8 mouse cellular contexts compared by ENCODE assay signal in genomic region chr13:23517603-23518294, GRCm38 (mm10). TPM values are rescaled to one million over a fixed set of nuclear protein-coding genes. Genes with fewer than 3 reads are reported as not detected.
DNase-seq lines count a peak whose midpoint lies in the region; ATAC-seq and TF ChIP-seq lines count a peak whose summit lies in the region.

No protein-coding gene starts in this region.

- under 1% methylated on average over 27 of the region's 27 CpGs for WGBS in hindbrain, embryonic 11.5 days
- under 1% methylated on average over 27 of the region's 27 CpGs for WGBS in lung, embryonic 16.5 days

- peak; percentile 94 for DNase-seq in MEL (ENCODE audit: low read depth, low spot score)
- peak; percentile 85 for DNase-seq in cerebellum, adult 9-11 months
- DNase-seq in frontal cortex, adult 2 months (ENCODE audit: extremely low spot score in 1 of 2, low spot score in 1 of 2) = peak; percentile 86 to 99
- peak; percentile 89 for DNase-seq in hindbrain, embryonic 11.5 days (ENCODE audit: low spot score)
- DNase-seq in layer of hippocampus, adult 9-11 months = peak; percentile 87
- DNase-seq in ovary, adult 18-20 months (ENCODE audit: low spot score) = peak; percentile 72
- peak; percentile 91 for DNase-seq in thymus, postnatal 0 days (ENCODE audit: low spot score)

- no peaks in the 10 kb centered on the region for H3K9me3 ChIP-seq in MEL (replicated peaks; ENCODE audit: insufficient read depth, low read length)
- H3K9me3 ChIP-seq in hindbrain, embryonic 11.5 days (ENCODE audit: control insufficient read depth, low read length) = no peaks in the 10 kb centered on the region
- H3K9me3 ChIP-seq in lung, embryonic 16.5 days (ENCODE audit: control insufficient read depth, low read length) = no peaks in the 10 kb centered on the region

- ATAC-seq in hindbrain, embryonic 11.5 days (ENCODE audit: low FRiP score) = peak; percentile 91
- peak; percentile 88 for ATAC-seq in lung, embryonic 16.5 days (ENCODE audit: low read depth)

- H3K4me3 ChIP-seq in MEL (ENCODE audit: control insufficient read depth in 1 of 2, insufficient read depth in 1 of 2, low read depth in 2 of 2, low read length in 2 of 2) = peak overlapping the region; percentile 49 to 82
- H3K4me3 ChIP-seq in hindbrain, embryonic 11.5 days (ENCODE audit: low read depth, low read length) = peak overlapping the region; percentile 40
- H3K4me3 ChIP-seq in lung, embryonic 16.5 days (ENCODE audit: low read length) = peak overlapping the region; percentile 66

- peak overlapping the region; percentile 44 for H3K4me2 ChIP-seq in hindbrain, embryonic 11.5 days (replicated peaks; ENCODE audit: low read depth, low read length)
- H3K4me2 ChIP-seq in lung, embryonic 16.5 days (ENCODE audit: low read depth, low read length) = peak overlapping the region; percentile 94

- H3K27me3 ChIP-seq in MEL (ENCODE audit: control insufficient read depth in 1 of 2, insufficient read depth in 2 of 2, low read length in 2 of 2) = no peaks in the 10 kb centered on the region
- no peaks in the 10 kb centered on the region for H3K27me3 ChIP-seq in hindbrain, embryonic 11.5 days (ENCODE audit: control insufficient read depth, insufficient read depth, low read length)
- H3K27me3 ChIP-seq in lung, embryonic 16.5 days (ENCODE audit: control insufficient read depth, insufficient read depth, low read depth, low read length) = no peaks in the 10 kb centered on the region

- TF ChIP-seq CTCF in MEL (IDR thresholded peaks at IDR 0.05 in 2 of 3, conservative IDR thresholded peaks at IDR 0.05 in 1 of 3; ENCODE audit: control insufficient read depth in 1 of 3, insufficient read depth in 1 of 3, low read depth in 2 of 3, low read length in 3 of 3, poor library complexity in 1 of 3, severe bottlenecking in 1 of 3) = no peak

- H3K79me2 ChIP-seq in MEL (ENCODE audit: control insufficient read depth, insufficient read depth, low read length, poor library complexity) = no peaks in the 10 kb centered on the region

- TF ChIP-seq RAD21 in MEL (IDR thresholded peaks at IDR 0.05; ENCODE audit: low read depth, low read length) = no peak

- peak overlapping the region; percentile 63 for H3K27ac ChIP-seq in MEL (ENCODE audit: control insufficient read depth, low read depth, low read length)
- no peak overlapping the region for H3K27ac ChIP-seq in hindbrain, embryonic 11.5 days (ENCODE audit: low read depth, low read length)
- peak overlapping the region; percentile 83 for H3K27ac ChIP-seq in lung, embryonic 16.5 days (ENCODE audit: low read length)

- no peak for TF ChIP-seq POLR2A in MEL (IDR thresholded peaks at IDR 0.05; ENCODE audit: control insufficient read depth in 1 of 2, insufficient read depth in 1 of 2, low read depth in 1 of 2, low read length in 2 of 2, poor library complexity in 1 of 2)

- peaks cover 0 to 12% of the 10 kb centered on the region in 2 experiments; a peak in 2 of 4 replicates for H3K4me1 ChIP-seq in MEL (ENCODE audit: control insufficient read depth in 1 of 2, insufficient read depth in 2 of 2, low read length in 2 of 2)
- no peaks in the 10 kb centered on the region for H3K4me1 ChIP-seq in hindbrain, embryonic 11.5 days (replicated peaks; ENCODE audit: control insufficient read depth, insufficient read depth, low read length)
- peaks cover 4% of the 10 kb centered on the region for H3K4me1 ChIP-seq in lung, embryonic 16.5 days (replicated peaks; ENCODE audit: control insufficient read depth, insufficient read depth, low read length)

- no peak for TF ChIP-seq EP300 in MEL (IDR thresholded peaks at IDR 0.05; ENCODE audit: low read depth in 1 of 2, low read length in 2 of 2)

- peaks cover 0 to 21% of the 10 kb centered on the region in 2 experiments; a peak in 2 of 4 replicates for H3K36me3 ChIP-seq in MEL (ENCODE audit: control insufficient read depth in 1 of 2, insufficient read depth in 2 of 2, low read length in 2 of 2)
- H3K36me3 ChIP-seq in hindbrain, embryonic 11.5 days (ENCODE audit: control insufficient read depth, insufficient read depth, low read length) = no peaks in the 10 kb centered on the region
- H3K36me3 ChIP-seq in lung, embryonic 16.5 days (ENCODE audit: control insufficient read depth, insufficient read depth, low read length) = no peaks in the 10 kb centered on the region

- H3K9ac ChIP-seq in MEL (ENCODE audit: control insufficient read depth, low read depth, low read length, poor library complexity, severe bottlenecking) = peak overlapping the region; percentile 67
- no peak overlapping the region for H3K9ac ChIP-seq in hindbrain, embryonic 11.5 days (ENCODE audit: low read depth, low read length)
- H3K9ac ChIP-seq in lung, embryonic 16.5 days (ENCODE audit: low read length) = peak overlapping the region; percentile 63

TF ChIP-seq in MEL, 35 proteins besides CTCF, POLR2A, EP300 and RAD21:
- TF ChIP-seq GATA1 (IDR thresholded peaks at IDR 0.05; ENCODE audit: low read depth, low read length) = 0 out of 2 replicates have a peak, but pooled peaks have one; percentile 6
- TF ChIP-seq TBP (IDR thresholded peaks at IDR 0.05; ENCODE audit: low read depth, low read length) = peak; percentile 99
- no peak for TF ChIP-seq MEF2A (IDR thresholded peaks at IDR 0.05; ENCODE audit: extremely low read depth, insufficient replicate concordance, low read depth, low read length, poor library complexity, severe bottlenecking)

RNA-seq across cellular contexts. Expression of gene Hist1h4h, which starts 13.1 kb away (rescaled TPM):
- total RNA-seq in MEL (2012; rRNA removed) = 5,750 and 5,753 TPM in 2 replicates
- polyA plus RNA-seq in MEL (2012; ENCODE audit: insufficient read depth in 1 of 2, insufficient read length in 2 of 2, low read depth in 1 of 2, low replicate concordance in 2 of 2, missing spikeins in 1 of 2) = 1 to 10 TPM in 1 of 2 experiments, not detected in 1; 9.9 TPM
- polyA plus RNA-seq in frontal cortex, adult 2 months (2012; rRNA removed) = 26.6 and 33.5 TPM in 2 replicates
- 4.7 TPM in 2 replicates for polyA plus RNA-seq in hindbrain, embryonic 11.5 days (2014; fragmentation: Nextera tagmentation; extraction: Ambion mirVana)
- 4.3 and 8.4 TPM in 2 replicates for polyA plus RNA-seq in lung, embryonic 16.5 days (2015; fragmentation: Nextera tagmentation; extraction: Ambion mirVana)
- 24.2 and 31.5 TPM in 2 replicates for polyA plus RNA-seq in thymus, postnatal 0 days (2015; fragmentation: Nextera tagmentation; extraction: Ambion mirVana)

RNA-seq across cellular contexts. Expression of gene Hist1h2af, which starts 16.0 kb away (rescaled TPM):
- total RNA-seq in MEL (2012; rRNA removed) = 939 and 1,000 TPM in 2 replicates
- polyA plus RNA-seq in MEL (2012; ENCODE audit: insufficient read depth in 1 of 2, insufficient read length in 2 of 2, low read depth in 1 of 2, low replicate concordance in 2 of 2, missing spikeins in 1 of 2) = 10 to 100 TPM in 1 of 2 experiments, not detected in 1; 64.3 TPM
- 3.9 and 9.2 TPM in 2 replicates for polyA plus RNA-seq in frontal cortex, adult 2 months (2012; rRNA removed)
- polyA plus RNA-seq in hindbrain, embryonic 11.5 days (2014; fragmentation: Nextera tagmentation; extraction: Ambion mirVana) = 3.6 and 8.4 TPM in 2 replicates
- 7.1 and 8.0 TPM in 2 replicates for polyA plus RNA-seq in lung, embryonic 16.5 days (2015; fragmentation: Nextera tagmentation; extraction: Ambion mirVana)
- polyA plus RNA-seq in thymus, postnatal 0 days (2015; fragmentation: Nextera tagmentation; extraction: Ambion mirVana) = 32.3 and 49.5 TPM in 2 replicates

RNA-seq across cellular contexts. Expression of gene Hist1h3g, which starts 17.5 kb away (rescaled TPM):
- 441 and 728 TPM in 2 replicates for total RNA-seq in MEL (2012; rRNA removed)
- polyA plus RNA-seq in MEL (2012; ENCODE audit: insufficient read depth in 1 of 2, insufficient read length in 2 of 2, low read depth in 1 of 2, low replicate concordance in 2 of 2, missing spikeins in 1 of 2) = 1 to 10 TPM in 1 of 2 experiments, not detected in 1; 5.2 TPM
- polyA plus RNA-seq in frontal cortex, adult 2 months (2012; rRNA removed) = 0.46 and 0.82 TPM in 2 replicates
- polyA plus RNA-seq in hindbrain, embryonic 11.5 days (2014; fragmentation: Nextera tagmentation; extraction: Ambion mirVana) = 3.7 and 4.8 TPM in 2 replicates
- polyA plus RNA-seq in lung, embryonic 16.5 days (2015; fragmentation: Nextera tagmentation; extraction: Ambion mirVana) = 5.6 and 6.2 TPM in 2 replicates
- polyA plus RNA-seq in thymus, postnatal 0 days (2015; fragmentation: Nextera tagmentation; extraction: Ambion mirVana) = 27.6 and 43.7 TPM in 2 replicates

RNA-seq across cellular contexts. Expression of gene Hist1h2bh, which starts 25.4 kb away (rescaled TPM):
- 275 and 350 TPM in 2 replicates for total RNA-seq in MEL (2012; rRNA removed)
- polyA plus RNA-seq in MEL (2012; ENCODE audit: insufficient read depth in 1 of 2, insufficient read length in 2 of 2, low read depth in 1 of 2, low replicate concordance in 2 of 2, missing spikeins in 1 of 2) = under 1 TPM in 1 of 2 experiments, not detected in 1; 0.70 TPM
- polyA plus RNA-seq in frontal cortex, adult 2 months (2012; rRNA removed) = 0.15 and 0.44 TPM in 2 replicates
- 0.60 and 0.89 TPM in 2 replicates for polyA plus RNA-seq in hindbrain, embryonic 11.5 days (2014; fragmentation: Nextera tagmentation; extraction: Ambion mirVana)
- polyA plus RNA-seq in lung, embryonic 16.5 days (2015; fragmentation: Nextera tagmentation; extraction: Ambion mirVana) = 1.3 and 2.0 TPM in 2 replicates
- polyA plus RNA-seq in thymus, postnatal 0 days (2015; fragmentation: Nextera tagmentation; extraction: Ambion mirVana) = 1.6 and 1.9 TPM in 2 replicates

RNA-seq across cellular contexts. Expression of gene Hist1h3f, which starts 26.1 kb away (rescaled TPM):
- 541 and 709 TPM in 2 replicates for total RNA-seq in MEL (2012; rRNA removed)
- 1 to 10 TPM in 1 of 2 experiments, not detected in 1; 1.2 TPM for polyA plus RNA-seq in MEL (2012; ENCODE audit: insufficient read depth in 1 of 2, insufficient read length in 2 of 2, low read depth in 1 of 2, low replicate concordance in 2 of 2, missing spikeins in 1 of 2)
- polyA plus RNA-seq in frontal cortex, adult 2 months (2012; rRNA removed) = 0.22 and 0.59 TPM in 2 replicates
- 1.0 and 1.1 TPM in 2 replicates for polyA plus RNA-seq in hindbrain, embryonic 11.5 days (2014; fragmentation: Nextera tagmentation; extraction: Ambion mirVana)
- 0.49 and 0.93 TPM in 2 replicates for polyA plus RNA-seq in lung, embryonic 16.5 days (2015; fragmentation: Nextera tagmentation; extraction: Ambion mirVana)
- 4.8 and 9.0 TPM in 2 replicates for polyA plus RNA-seq in thymus, postnatal 0 days (2015; fragmentation: Nextera tagmentation; extraction: Ambion mirVana)
